Mouse (Mus musculus): ENCODE data around the gene Mak.
"Not testable (repeated sequence)": the region's sequence is repeated elsewhere in the genome, so short reads cannot be mapped to it uniquely, and the experiment has no call there.

The Mak gene

GRCm38 (mm10) chr13:41067618-41068017 lies 11.9 kb downstream of the Mak start:
- DNase-seq: no peak

- DNase-seq: no peak
Measured at GRCm38 (mm10) chr13:41051965-41052364, 27.5 kb downstream of the Mak start.

GRCm38 (mm10) chr13:41047280-41047679 lies 32.2 kb downstream of the Mak start:
- DNase-seq: no peak

GRCm38 (mm10) chr13:41045901-41046300 lies 33.6 kb downstream of the Mak start:
- no peak for DNase-seq

GRCm38 (mm10) chr13:41042511-41042910 lies 37.0 kb downstream of the Mak start:
- no peak for DNase-seq

- DNase-seq: no peak
Measured at GRCm38 (mm10) chr13:41030098-41030497, 49.4 kb downstream of the Mak start.

- no peak for DNase-seq
Measured at GRCm38 (mm10) chr13:41022099-41022498, 57.4 kb downstream of the Mak start.

- no peak for DNase-seq
Measured at GRCm38 (mm10) chr13:41021607-41022006, 57.9 kb downstream of the Mak start.

GRCm38 (mm10) chr13:41020494-41020893 lies 59.0 kb downstream of the Mak start:
- DNase-seq: no peak

GRCm38 (mm10) chr13:41018756-41019591 lies 60.5 kb downstream of the Mak start:
- DNase-seq: no peak

GRCm38 (mm10) chr13:41018236-41018635 lies 61.3 kb downstream of the Mak start:
- DNase-seq: no peak

GRCm38 (mm10) chr13:41017832-41018231 lies 61.7 kb downstream of the Mak start:
- no peak for DNase-seq

GRCm38 (mm10) chr13:41016797-41017405 lies 62.6 kb downstream of the Mak start:
- peak; percentile 31 for DNase-seq

GRCm38 (mm10) chr13:41015829-41016634 lies 63.5 kb downstream of the Mak start, which contains the start of gene Tmem14c:
Gene Tmem14c (plus strand): TSS chr13:41016292.
- peak; percentile 95 for DNase-seq

- no peak for DNase-seq
Measured at GRCm38 (mm10) chr13:41008946-41009345, 70.6 kb downstream of the Mak start.

GRCm38 (mm10) chr13:41008271-41008670 lies 71.2 kb downstream of the Mak start:
- DNase-seq: no peak

- no peak for DNase-seq
Measured at GRCm38 (mm10) chr13:41006244-41006643, 73.3 kb downstream of the Mak start.

GRCm38 (mm10) chr13:41002001-41002400 lies 77.5 kb downstream of the Mak start:
- DNase-seq: no peak

- DNase-seq: peak; percentile 93
Measured at GRCm38 (mm10) chr13:41000926-41001639, 78.4 kb downstream of the Mak start, which contains the start of gene Pak1ip1. Gene Pak1ip1 (plus strand): TSS chr13:41001023.

- peak; percentile 63 for DNase-seq
Measured at GRCm38 (mm10) chr13:41000140-41000925, 79.2 kb downstream of the Mak start.

- not testable (repeated sequence) for DNase-seq
Measured at GRCm38 (mm10) chr13:40998537-40998936, 81.0 kb downstream of the Mak start.
